Mouse (Mus musculus): ENCODE measurements at regions not wholly inside any gene's neighbourhood (a gene's known extent, or its start where the extent isn't known, plus 50 kb on each side); places are given as distances from the start of the nearest gene placed in this dataset.

- TF ChIP-seq CTCF (IDR thresholded peaks at IDR 0.05; ENCODE audit: control insufficient read depth, insufficient read depth, low read length) = no peak
- no peak for TF ChIP-seq POLR2A (IDR thresholded peaks at IDR 0.05; ENCODE audit: borderline replicate concordance, control insufficient read depth, low read depth, low read length)
Observed at GRCm38 (mm10) chr17:50453956-50454355, 55.2 kb upstream of the Plcl2 start.

Measured in bone marrow, adult 2 months (tissue).